Mouse (Mus musculus): ENCODE results near the gene Zfp65. TPM values are rescaled to one million over a fixed set of nuclear protein-coding genes. Genes with fewer than 3 reads are reported as not detected.

Zfp65 gene
- polyA plus RNA-seq (2012; fragmentation: generic; extraction: Trizol), result under 1 TPM; 0.07 to 0.89 TPM

GRCm38 (mm10) chr13:67728641-67729318 lies at the start of gene Zfp65:
Gene Zfp65, minus strand, starts transcription at chr13:67729173.

DNA sequence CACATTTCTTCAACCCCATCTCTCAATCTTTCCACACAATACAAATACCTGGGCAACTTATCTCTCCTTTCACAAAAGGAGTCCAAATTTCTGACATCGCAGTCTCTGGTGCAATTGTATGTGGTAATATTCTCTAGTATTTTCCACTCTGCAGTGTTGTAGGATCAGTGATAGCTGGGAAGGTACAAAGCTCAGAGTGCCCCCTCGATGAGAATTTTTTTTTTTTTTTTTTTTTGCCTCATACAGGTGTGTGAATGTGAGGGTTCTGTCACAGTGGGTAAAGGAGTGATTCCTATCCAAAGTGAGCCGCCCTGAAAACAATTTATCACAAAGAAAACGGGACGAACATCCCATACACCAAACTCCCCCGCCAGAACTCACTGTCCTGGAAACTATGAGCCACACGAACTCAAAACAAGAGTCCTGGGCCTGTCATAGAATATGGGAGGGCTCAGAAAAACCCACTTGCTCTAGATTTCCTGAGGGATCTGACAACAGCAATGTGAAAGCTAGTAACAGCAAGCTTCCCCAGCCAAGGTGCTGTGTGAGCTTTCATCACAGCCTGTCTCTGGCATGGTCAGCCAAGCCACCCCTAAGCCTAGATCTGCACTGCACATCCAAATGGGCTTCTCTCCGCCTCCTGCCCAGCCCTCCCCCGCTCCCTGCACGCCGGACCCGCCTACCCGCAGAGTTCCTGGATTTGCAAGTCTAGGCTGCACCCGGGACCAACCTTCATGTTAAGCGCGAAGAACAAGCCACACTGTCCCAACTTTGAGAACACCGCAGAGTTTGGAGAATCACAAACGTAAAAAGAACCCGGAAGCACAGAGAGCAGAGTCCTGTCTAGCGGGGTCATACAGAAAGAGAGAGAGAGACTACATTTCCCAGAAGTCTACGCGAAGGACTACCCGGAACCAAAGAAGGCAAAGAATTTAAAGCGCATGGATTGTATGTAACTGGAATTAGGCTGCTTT lies 25.6 kb upstream of the Zfp65 start, which contains the start of gene Zfp85:
Gene Zfp85, minus strand, starts transcription at position 896 of the 974 bp plus-strand sequence.

GRCm38 (mm10) chr13:67686971-67687370 lies 42.0 kb downstream of the Zfp65 start, which contains the start of gene Zfp738:
Gene Zfp738, minus strand, starts transcription at chr13:67687071.

Other genes with a start within 250 kb of the Zfp65 start
- gene Zfp874b, start 244.9 kb downstream of the Zfp65 start, polyA plus RNA-seq (2012; fragmentation: generic; extraction: Trizol), result 1 to 10 TPM in 1 of 2 experiments, under 1 TPM in 1; 0.08 to 1.9 TPM
- gene Zfp58, start 228.6 kb downstream of the Zfp65 start, polyA plus RNA-seq (2012; fragmentation: generic; extraction: Trizol), result 1 to 10 TPM in 1 of 2 experiments, under 1 TPM in 1; 0.16 to 2.1 TPM
- gene Gm26965, start 203.0 kb downstream of the Zfp65 start, polyA plus RNA-seq (2012; fragmentation: generic; extraction: Trizol), result not detected
- 10 to 100 TPM; 13.1 to 51.3 TPM for gene Zfp87, start 203.0 kb downstream of the Zfp65 start, polyA plus RNA-seq (2012; fragmentation: generic; extraction: Trizol)
- under 1 TPM; 0.07 to 0.77 TPM for gene Zfp748, start 175.3 kb downstream of the Zfp65 start, polyA plus RNA-seq (2012; fragmentation: generic; extraction: Trizol)
- under 1 TPM; 0.02 to 0.58 TPM for gene Zfp729b, start 119.5 kb downstream of the Zfp65 start, polyA plus RNA-seq (2012; fragmentation: generic; extraction: Trizol)
- under 1 TPM in 1 of 2 experiments, not detected in 1; 0.17 TPM for gene Gm49345, start 91.4 kb downstream of the Zfp65 start, polyA plus RNA-seq (2012; fragmentation: generic; extraction: Trizol)
- 1 to 10 TPM in 1 of 2 experiments, under 1 TPM in 1; 0.16 to 1.4 TPM for gene Zfp729a, start 91.4 kb downstream of the Zfp65 start, polyA plus RNA-seq (2012; fragmentation: generic; extraction: Trizol)
- gene Zfp738, start 42.1 kb downstream of the Zfp65 start, polyA plus RNA-seq (2012; fragmentation: generic; extraction: Trizol), result under 1 TPM; 0.04 to 0.78 TPM
- gene Zfp85, start 26.1 kb upstream of the Zfp65 start, polyA plus RNA-seq (2012; fragmentation: generic; extraction: Trizol), result under 1 TPM; 0.04 to 0.86 TPM
- gene Zfp493, start 50.5 kb upstream of the Zfp65 start, polyA plus RNA-seq (2012; fragmentation: generic; extraction: Trizol), result under 1 TPM in 1 of 2 experiments, not detected in 1; 0.20 TPM
- under 1 TPM in 1 of 2 experiments, not detected in 1; 0.48 TPM for gene Zfp273, start 84.6 kb upstream of the Zfp65 start, polyA plus RNA-seq (2012; fragmentation: generic; extraction: Trizol)
- under 1 TPM in 1 of 2 experiments, not detected in 1; 0.15 TPM for gene Gm10037, start 101.9 kb upstream of the Zfp65 start, polyA plus RNA-seq (2012; fragmentation: generic; extraction: Trizol)
- not detected for gene BC048507, start 134.2 kb upstream of the Zfp65 start, polyA plus RNA-seq (2012; fragmentation: generic; extraction: Trizol)